Mouse (Mus musculus) activated CD4-positive, CD25-positive, alpha-beta regulatory T cell, adult 4 months (primary cell): ENCODE measurements around the gene Ugt1a10. TPM values are rescaled to one million over a fixed set of nuclear protein-coding genes. Genes with fewer than 3 reads are reported as not detected.
"Not testable (repeated sequence)": the region's sequence is repeated elsewhere in the genome, so short reads cannot be mapped to it uniquely, and the experiment has no call there.

Source experiments
- ATAC-seq: one replicate; pipeline ENCODE4 v1.8.0; 2017
- polyA plus RNA-seq, 2 experiments: library from polyadenylated mRNA; unstranded; fragments of 100-300 nt; shearing (Covaris generic); gene quantifications; one replicate each; pipeline ENCODE4 v1.2.1; 2017

Gene Ugt1a10
- polyA plus RNA-seq, 2 experiments from 2014 or later = not detected

DNA sequence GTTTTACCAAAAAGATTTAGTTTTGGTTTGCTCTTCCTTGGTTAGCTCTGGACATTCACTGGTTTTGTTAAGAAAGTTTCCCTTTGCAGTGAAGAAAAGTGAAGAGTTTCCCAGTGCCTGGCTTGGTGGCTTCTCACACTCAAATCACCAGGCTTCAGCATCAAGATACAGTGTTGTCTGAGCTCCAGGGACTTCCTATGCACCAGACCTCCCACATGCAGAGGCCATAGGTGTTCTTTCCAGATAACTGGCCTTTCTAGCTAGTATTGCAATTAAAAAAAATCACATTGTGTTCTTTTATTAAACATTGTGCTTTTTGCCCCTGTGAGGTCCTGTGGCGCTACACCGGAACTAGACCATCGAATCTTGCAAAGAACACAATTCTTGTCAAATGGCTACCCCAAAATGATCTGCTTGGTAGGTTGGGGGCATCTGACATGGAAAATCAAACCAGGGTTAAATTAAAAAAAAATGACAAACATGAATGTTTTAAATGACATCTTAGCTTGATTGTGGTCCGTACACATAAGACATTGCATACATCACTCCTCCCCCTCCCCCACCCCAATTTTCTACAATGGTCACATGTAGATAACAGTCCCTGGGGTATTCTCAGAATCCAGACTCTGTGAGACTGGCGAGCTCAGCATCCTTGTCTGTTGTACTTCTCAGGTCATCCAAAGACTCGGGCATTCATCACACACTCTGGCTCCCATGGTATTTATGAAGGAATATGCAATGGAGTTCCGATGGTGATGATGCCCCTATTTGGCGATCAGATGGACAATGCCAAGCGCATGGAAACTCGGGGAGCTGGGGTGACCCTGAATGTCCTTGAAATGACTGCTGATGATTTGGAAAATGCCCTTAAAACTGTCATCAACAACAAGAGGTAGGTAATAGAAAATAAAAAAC, 160.5 kb downstream of the Ugt1a10 start:
- no peak for ATAC-seq

DNA sequence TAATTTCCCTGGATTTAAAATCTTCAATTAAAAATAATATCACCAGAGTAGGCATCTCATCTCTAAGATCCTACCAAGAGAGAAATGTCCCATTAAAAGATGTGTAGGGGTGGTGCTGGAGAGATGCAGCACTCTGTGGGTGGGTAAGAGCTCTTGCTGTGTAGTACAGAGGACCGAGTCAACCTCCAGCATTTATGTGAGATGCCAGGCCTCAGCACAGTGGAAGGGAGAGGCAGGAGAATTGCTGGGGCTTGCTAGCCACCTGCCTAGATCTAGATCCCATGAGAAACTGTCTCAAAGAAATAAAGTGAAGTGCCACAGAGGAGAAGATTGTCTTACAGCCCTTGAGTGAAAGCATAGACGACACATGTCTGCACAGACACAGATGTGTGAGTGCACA, 161.4 kb downstream of the Ugt1a10 start:
- no peak for ATAC-seq

DNA sequence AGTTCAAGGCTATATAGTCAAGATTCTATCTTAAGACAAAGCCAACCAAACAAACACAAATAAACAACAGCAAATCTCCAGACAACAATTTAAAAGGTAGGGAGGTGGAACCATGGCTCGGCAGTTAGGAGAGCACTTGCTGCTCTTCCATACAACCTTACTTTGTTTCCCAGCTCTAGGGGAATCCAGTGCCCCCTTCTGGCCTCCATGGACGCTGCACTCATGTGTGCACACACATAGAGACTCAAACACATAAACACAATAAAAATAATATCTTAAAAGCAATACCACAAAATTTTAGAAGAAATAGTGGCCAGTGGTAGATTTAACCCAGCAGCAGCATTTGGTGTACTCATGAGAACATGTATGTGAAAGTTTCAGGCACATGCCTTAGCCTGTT, 162.0 kb downstream of the Ugt1a10 start:
- ATAC-seq = no peak

DNA sequence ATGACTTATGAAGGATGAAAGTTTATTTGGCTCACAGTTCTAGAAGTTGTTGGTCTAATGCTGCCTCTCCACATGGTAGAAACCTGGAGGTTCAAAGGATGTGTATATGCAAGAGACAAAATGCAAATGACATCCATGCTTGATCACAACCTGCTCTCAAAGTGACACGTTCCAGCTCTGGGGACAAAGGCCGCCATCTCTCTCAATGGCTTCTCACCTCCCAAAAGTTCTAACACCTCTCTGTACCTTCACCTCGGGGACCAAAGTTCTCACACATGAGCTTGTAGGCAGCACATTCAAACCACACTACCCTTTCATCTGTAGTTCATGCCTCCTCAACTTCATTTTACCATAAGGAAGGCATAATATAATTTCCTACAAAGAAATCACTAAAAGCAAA, 162.4 kb downstream of the Ugt1a10 start:
- ATAC-seq = no peak

DNA sequence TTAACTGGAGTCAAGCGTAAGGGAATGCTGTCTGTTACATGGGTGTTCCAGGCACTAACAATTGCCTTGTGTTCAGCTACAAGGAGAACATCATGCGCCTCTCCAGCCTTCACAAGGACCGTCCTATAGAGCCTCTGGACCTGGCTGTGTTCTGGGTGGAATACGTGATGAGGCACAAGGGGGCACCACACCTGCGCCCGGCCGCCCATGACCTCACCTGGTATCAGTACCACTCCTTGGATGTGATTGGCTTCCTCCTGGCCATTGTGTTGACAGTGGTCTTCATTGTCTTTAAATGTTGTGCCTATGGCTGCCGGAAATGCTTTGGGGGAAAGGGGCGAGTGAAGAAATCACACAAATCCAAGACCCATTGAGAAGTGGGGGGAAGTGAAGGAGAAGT, 162.9 kb downstream of the Ugt1a10 start:
- ATAC-seq = no peak

DNA sequence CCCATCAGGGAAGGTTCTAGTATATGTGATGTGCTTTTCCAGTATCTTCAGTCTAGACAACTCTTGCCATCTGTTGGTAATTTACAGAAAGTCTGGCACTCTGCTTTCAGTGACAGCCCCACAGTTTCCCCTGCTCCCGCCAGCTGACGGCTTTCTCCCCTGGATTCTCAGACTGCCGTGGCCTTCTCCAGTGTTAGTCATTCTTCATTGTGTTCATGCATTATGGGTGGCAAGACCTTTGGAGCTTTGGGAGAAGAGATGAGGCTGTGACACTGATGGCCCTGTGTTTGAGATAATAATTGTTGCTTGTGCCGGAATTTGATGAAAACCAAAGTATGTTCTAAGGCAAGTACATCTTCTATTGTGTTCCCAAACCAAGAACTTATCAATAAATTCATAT, 163.4 kb downstream of the Ugt1a10 start:
- ATAC-seq = no peak

DNA sequence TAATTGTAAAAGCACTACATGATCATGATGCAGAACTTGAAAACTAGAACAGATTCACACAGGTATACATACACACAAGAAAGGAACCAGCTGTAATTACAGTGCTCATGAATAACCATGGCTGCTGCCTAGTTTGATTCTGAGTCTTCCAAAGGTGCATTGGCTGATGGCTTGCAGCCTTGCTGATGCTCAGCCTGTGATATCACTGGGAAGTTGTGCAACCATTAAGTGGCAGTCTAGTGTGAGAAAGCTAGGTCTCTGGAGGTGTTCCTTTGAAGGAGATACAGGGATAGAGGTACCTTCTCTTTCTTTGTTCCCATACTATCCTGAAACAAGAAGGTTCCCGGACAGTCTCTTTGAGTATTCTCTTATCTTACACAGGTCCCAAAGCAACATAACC, 163.9 kb downstream of the Ugt1a10 start:
- no peak for ATAC-seq

DNA sequence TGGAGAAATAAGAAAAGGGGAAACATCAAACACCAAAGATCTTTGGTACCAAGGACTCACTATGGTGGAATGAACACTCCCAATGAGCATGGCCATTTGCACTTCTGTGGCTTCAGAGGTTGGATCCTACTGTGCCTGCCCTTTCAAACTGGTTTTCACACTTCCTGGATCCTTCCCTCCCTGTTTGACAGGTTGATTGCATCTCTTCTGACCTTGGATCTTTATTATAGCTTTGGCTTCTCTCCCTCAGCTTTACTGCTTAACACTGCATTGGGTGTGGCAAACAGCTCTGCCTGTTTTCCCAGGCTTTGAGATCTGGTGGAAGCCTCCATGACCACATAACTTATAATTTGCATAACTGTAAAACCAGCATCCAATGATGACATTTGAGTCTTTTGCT, 165.1 kb downstream of the Ugt1a10 start:
- ATAC-seq = no peak

DNA sequence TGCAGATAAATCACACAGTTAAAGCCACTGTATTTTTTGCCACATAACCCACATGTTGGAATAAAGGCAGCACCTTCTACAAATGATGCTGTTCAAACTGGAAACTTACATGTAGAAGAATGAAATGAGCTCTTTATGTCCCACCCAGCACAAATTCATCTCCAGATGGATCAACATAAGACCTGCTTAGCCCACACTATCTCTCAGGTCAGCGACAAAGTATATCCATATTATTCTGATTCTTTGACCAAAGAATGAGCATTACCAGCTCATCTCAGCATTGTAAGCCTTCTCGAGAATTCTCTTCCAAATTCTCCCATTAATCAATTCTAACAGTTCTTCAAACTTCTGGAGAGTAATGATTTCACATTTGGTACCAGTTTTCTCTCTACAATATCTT, 167.0 kb downstream of the Ugt1a10 start:
- no peak for ATAC-seq

DNA sequence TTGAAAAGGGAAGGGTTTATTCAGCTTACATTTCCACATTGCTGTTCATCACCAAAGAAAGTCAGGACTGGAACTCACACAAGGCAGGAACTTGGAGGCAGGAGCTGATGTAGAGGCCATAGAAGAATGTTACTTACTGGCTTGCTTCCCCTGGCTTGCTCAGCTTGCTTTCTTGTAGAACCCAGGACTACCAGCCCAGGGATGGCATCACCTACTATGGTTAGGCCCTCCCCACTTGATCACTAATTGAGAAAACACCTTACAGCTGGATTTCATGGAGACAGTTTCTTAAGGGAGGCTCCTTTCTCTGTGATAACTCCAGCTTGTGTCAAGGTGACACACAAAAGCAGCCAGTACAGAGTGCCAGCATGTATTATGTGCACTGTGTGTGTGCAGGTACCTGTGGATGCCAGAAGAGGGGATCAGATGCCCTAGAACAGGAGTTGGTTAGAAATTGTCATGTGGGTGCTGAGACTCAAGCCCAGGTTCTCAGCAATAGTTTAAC, 167.9 kb downstream of the Ugt1a10 start:
- ATAC-seq = not testable (repeated sequence)

DNA sequence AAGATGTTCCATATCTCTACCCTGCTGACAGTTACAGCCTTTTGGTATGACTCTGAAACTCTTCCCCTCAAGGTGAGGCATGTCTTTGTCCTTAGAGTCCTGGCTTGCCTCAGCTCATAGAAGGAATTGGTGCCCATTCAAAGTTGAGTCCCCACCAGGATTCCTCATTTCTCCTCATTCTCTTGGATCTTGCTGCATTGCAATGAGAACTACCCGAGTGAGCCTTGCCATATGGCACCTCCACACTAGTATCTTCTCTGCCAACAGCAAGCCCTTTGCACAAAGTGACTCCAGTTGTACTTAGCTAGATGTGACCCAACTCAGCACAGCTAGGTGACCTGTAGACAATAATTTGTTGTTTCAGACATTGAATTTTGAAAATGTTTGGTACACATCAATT, 168.4 kb downstream of the Ugt1a10 start:
- ATAC-seq = no peak

DNA sequence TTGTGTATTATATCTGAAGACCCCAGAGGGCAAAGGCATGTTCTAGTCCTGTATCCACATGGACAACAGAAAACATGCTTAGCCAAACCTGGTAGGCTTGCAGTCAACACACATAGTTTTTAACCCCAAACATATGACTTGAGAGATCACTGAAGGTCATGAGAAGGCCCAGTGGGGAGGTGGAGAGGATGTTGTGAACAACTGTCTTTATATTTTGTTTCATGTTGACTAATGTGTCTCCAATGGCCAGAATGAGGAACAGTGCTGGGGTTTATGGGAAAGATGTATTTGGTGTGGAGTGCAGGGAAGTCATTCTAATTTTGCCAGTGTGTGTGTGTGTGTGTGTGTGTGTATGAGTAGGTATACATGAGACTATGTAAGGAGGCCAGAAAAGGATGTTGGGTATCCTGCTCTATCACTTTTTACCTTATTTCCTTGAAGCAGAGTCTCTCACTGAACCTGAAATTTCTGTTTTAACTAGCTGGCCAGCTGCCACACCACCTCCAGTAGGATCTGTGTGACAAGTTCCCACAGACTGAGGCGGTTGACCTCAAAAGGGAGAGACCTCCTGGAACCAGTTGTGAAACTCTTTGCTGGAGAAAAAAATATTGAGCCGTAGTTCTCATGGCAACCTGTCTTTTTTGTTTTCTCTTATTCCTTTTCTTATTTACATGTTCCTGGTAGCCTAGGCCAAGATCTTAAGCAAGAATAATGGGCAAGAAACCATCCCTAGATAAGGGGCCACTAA, 169.0 kb downstream of the Ugt1a10 start:
- no peak for ATAC-seq

DNA sequence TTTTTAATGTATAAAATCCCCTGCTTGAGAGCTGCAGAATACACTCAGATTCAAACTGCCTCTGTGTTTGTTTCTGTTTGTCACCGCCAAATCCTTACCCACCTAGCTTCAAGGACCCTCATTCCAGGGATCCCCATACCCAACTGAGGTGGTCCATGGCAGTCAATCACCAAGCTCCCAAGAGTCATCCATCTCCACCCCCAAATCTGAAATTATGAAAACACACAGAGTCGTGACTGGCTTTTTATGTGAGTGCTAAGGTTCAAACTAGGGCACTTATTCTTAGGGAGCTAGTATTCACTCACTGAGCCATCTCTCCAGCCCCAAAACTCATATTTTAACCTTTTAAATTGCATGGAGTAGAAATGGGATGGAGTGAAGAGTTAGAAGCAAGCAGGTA, 170.1 kb downstream of the Ugt1a10 start:
- not testable (repeated sequence) for ATAC-seq

DNA sequence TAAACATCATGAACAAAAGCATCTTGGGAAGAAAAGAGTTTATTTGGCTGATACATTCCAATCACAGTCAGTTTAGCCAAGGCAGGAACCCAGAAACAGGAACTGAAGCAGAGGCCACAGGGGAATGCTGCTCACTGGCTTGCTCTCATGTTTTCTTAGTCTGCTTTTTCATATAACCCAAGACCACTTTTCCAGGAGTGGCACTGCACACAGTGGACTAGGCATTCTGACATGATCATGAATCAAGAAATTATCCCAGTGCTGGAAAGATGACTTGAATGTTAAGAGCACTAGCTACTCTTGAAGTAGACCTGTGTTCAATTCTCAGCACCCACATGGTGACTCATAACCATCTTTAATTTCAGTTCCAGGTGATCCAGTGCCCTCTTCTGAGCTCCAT, 170.6 kb downstream of the Ugt1a10 start:
- ATAC-seq = no peak

DNA sequence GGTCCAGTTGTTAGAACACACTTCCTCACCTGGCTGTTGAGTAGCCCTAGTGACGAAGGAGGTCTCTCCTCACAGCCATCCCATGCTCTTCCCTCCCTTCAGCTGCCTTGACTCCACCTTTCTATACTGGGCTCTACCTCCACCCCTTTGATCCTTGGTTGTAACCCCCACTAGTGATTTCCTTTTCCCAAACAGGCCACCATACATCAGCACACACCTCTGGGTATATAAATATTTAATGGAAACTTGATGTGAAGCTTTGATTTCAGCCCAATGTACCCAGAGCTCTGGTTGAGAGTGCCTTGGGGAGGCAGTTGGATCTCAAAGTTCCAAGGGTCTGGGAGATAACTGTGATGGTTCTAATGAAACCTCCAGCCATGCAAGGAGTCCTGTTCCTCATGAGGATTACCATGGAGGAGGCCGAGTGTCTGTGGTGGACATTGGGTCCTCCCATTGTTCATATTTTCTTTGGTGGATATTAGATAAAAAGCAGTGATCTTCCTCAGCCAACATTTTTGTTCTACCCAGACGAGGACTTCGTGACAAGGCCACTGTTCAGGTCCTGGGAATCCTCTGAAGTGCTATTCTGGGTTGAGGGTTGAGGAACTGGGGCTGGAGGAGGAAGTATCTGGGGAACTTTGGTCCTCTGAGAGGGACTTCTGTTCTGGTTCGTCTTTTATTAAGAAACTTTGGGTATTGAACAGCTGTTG, 171.6 kb downstream of the Ugt1a10 start, which contains the start of gene Mroh2a:
Mroh2a (plus strand) TSS at position 317 of the 710 bp plus-strand sequence.
- no peak for ATAC-seq

DNA sequence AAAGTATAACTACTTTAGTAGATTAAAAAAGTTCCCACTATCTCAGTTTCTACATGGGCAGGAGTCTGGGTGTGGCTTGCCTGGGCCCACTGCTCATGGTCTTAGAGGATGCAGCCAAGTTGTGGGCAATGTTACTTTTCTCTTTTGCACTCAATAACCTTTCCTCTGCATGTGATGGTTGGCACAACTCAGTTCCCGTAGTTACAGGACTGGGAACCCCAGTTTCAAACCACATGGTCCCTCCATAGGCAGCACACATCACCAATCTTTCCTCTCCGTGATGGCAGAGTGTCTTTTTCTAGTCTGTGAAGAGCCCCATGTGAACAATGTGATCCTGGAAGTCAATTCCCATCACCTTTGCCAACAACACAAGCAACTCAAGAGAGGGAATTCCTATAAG, 172.3 kb downstream of the Ugt1a10 start:
- no peak for ATAC-seq

DNA sequence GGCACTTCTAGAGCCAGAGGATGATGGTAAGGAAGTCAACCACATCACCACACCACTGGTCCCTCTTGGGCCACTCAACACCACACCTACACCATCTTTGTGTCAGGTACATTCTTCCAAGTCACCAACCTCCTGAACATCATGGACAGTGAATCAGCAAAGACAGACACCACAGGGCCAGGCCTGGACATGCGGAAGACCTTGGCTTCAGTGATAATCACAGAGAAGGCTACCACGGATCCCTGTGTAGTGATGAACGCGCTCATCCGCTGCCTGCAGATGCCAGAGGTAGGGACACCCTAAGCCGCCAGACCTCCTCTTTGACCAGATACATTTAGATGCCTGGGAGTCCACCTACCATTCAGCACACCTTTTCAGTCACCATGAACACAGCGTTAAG, 172.9 kb downstream of the Ugt1a10 start:
- ATAC-seq = no peak

DNA sequence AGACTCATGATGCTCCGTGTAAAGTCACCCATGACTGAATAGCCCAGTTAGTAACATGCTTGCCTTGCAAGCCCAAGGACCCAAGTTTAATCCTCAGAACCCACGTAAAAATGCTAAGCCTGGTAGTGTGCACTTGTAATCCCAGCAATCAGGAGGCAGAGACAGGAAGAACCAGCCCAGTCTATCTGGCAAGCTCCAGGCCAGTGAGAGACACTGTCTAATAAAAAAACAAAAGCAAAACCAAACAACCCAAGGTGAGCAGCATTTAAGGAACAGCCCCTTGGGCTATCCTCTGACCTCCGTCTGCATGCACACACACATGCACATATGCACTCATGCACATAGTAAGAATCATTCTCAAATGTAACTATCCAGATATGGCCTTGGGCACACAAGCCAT, 174.4 kb downstream of the Ugt1a10 start:
- ATAC-seq = no peak

DNA sequence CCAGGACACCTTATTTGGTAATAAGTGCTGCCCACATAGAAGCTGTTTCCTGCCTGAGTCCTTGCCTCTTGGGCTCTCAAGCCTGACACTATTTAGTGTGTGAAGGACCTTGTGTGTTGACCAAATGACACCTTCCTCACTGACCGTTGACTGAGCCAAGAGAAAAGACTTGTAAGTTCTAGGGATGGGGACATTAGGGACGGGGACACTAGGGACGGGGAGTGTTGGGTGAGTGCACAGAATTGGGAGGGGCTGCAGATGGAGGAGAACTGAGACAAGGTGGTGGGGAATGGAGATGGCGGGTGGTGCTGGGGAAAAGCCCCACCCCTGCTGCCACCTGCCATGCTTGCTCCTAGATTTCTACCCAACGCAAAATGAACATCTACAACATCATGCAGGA, 174.8 kb downstream of the Ugt1a10 start:
- ATAC-seq = no peak

DNA sequence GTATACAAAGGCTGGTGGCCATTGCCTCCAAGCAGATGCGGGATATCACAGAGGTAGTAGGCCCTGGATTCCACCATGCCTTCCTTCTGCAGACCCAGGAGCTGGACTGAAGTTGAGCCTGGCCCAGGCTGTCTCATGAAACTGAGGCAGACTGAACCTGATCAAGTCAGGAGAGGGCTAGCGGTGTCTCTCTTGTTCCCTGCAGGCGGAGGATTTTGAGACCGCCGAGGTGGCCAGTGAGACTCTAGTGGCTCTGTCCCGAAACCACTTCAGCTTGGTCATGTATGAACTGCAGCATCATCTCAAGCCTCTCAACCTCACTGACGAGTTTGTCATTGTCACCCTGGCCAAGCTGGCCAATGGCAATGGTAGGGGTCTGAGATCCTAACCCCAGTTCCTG, 175.2 kb downstream of the Ugt1a10 start:
- no peak for ATAC-seq

DNA sequence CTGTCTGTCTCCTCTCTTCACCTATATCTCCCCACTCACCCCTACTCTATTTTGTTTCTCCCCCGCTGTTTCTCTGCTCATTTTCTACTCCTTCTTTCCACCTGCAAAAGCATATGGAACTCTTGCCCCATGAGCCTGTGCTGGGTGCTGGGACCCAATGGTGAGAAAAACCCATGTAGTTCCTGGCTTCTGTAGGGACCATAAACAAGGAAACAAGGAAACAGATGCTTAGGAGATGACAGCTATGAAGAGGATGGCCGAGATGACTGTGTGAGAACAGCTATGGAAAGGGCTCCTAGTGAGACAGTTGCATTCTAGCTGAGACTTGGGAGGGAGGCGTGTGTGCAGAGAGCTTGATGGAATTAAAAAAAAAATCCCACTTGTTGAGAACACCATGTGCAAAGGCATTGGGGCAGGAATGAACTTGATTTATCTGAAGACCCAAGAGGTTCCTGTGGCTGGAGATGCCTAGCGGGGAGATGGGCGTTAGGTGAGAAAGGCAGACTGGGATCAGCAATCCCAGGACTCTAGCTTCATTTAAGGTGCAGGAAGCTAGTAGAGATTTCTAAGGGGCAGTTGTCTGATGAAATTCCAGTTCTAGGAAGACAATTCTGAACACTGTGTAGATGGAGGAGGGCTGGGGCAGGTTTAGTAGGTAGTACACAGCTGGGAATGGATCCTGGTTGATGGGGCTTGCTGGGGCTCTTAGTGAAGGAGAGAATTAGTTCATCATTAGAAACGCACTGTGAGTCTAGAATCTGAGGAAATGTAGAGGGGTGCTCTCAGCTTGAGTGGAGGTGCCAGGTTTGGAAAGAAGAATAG, 176.0 kb downstream of the Ugt1a10 start:
- ATAC-seq = no peak
